Mouse (Mus musculus) bone marrow macrophage, adult 2 months (primary cell): Measurements from ENCODE around the gene Gm5148.

Experiments used
- CTCF ChIP-seq: IDR thresholded peaks from 2 replicates; pipeline ENCODE4 v1.5.1; 2012; ENCODE audit warnings: low read depth, mild to moderate bottlenecking, low read length, moderate library complexity
- POLR2A ChIP-seq: IDR thresholded peaks from 2 replicates; pipeline ENCODE4 v1.6.1; 2012; ENCODE audit warnings: mild to moderate bottlenecking, low read depth, low read length, borderline replicate concordance

GRCm38 (mm10) chr3:37686219-37686618, 38.1 kb downstream of the Gm5148 start:
- TF ChIP-seq POLR2A (no peak), CTCF (no peak)
